Mouse (Mus musculus) effector memory CD4-positive, alpha-beta T cell, adult 7 months (primary cell): Measurements from ENCODE around the gene Rpl41. TPM values are rescaled to one million over a fixed set of nuclear protein-coding genes. Genes with fewer than 3 reads are reported as not detected.

Experiments used
- polyA plus RNA-seq: library from polyadenylated mRNA; unstranded; fragments of 100-300 nt; shearing (Covaris generic); gene quantifications from one replicate; pipeline ENCODE4 v1.2.1, GENCODE M21; 2017

The Rpl41 gene
- polyA plus RNA-seq, result 2,513 TPM

GRCm38 (mm10) chr10:128548947-128549681 is at the start of gene Rpl41:
TSS of gene Rpl41 (minus strand) at chr10:128549305.

GRCm38 (mm10) chr10:128589464-128590192 is 40.5 kb upstream of the Rpl41 start, which contains the start of gene Erbb3:
TSS of gene Erbb3 (minus strand) at chr10:128589652.

GRCm38 (mm10) chr10:128565788-128566531 is 16.9 kb upstream of the Rpl41 start, which contains the start of gene Pa2g4:
TSS of gene Pa2g4 (minus strand) at chr10:128565987.

GRCm38 (mm10) chr10:128547361-128548032 is 1.6 kb downstream of the Rpl41 start, which contains the start of gene Zc3h10:
TSS of gene Zc3h10 (minus strand) at chr10:128547774.

GRCm38 (mm10) chr10:128525671-128526308 is 23.3 kb downstream of the Rpl41 start, which contains the start of gene Esyt1:
TSS of gene Esyt1 (minus strand) at chr10:128525871.

GRCm38 (mm10) chr10:128498590-128498989 is 50.5 kb downstream of the Rpl41 start, which contains the start of gene Myl6b:
TSS of gene Myl6b (minus strand) at chr10:128498685.

Other genes starting within 250 kb of the Rpl41 start
- gene Pan2, start 246.0 kb downstream of the Rpl41 start, polyA plus RNA-seq, result 35.2 TPM
- gene Cnpy2, start 226.8 kb downstream of the Rpl41 start, polyA plus RNA-seq, result 24.1 TPM
- gene Cs, start 211.6 kb downstream of the Rpl41 start, polyA plus RNA-seq, result 107 TPM
- 32.0 TPM for gene Coq10a, start 180.3 kb downstream of the Rpl41 start, polyA plus RNA-seq
- 3.4 TPM for gene Ankrd52, start 172.2 kb downstream of the Rpl41 start, polyA plus RNA-seq
- gene Slc39a5, start 148.1 kb downstream of the Rpl41 start, polyA plus RNA-seq, result 0.74 TPM
- gene Nabp2, start 137.8 kb downstream of the Rpl41 start, polyA plus RNA-seq, result 55.5 TPM
- 21.2 TPM for gene Rnf41, start 137.6 kb downstream of the Rpl41 start, polyA plus RNA-seq
- 79.3 TPM for gene Smarcc2, start 90.1 kb downstream of the Rpl41 start, polyA plus RNA-seq
- gene Myl6, start 55.2 kb downstream of the Rpl41 start, polyA plus RNA-seq, result 1,223 TPM
- 2.7 TPM for gene Myl6b, start 50.6 kb downstream of the Rpl41 start, polyA plus RNA-seq
- gene Esyt1, start 23.4 kb downstream of the Rpl41 start, polyA plus RNA-seq, result 300 TPM
- gene Zc3h10, start 1.5 kb downstream of the Rpl41 start, polyA plus RNA-seq, result 38.5 TPM
- 19.5 TPM for gene Pa2g4, start 16.7 kb upstream of the Rpl41 start, polyA plus RNA-seq
- gene Erbb3, start 40.3 kb upstream of the Rpl41 start, polyA plus RNA-seq, result 1.8 TPM
- gene Rps26, start 77.4 kb upstream of the Rpl41 start, polyA plus RNA-seq, result 444 TPM
- 1.2 TPM for gene Ikzf4, start 96.7 kb upstream of the Rpl41 start, polyA plus RNA-seq
- gene Suox, start 124.8 kb upstream of the Rpl41 start, polyA plus RNA-seq, result 3.7 TPM
- gene Rab5b, start 147.0 kb upstream of the Rpl41 start, polyA plus RNA-seq, result 21.6 TPM
- gene Pmel, start 154.9 kb upstream of the Rpl41 start, polyA plus RNA-seq, result 2.7 TPM
- 15.5 TPM for gene Cdk2, start 155.7 kb upstream of the Rpl41 start, polyA plus RNA-seq
- 511 TPM for gene Dgka, start 195.6 kb upstream of the Rpl41 start, polyA plus RNA-seq
- gene Pym1, start 198.6 kb upstream of the Rpl41 start, polyA plus RNA-seq, result 22.9 TPM
- gene Mmp19, start 241.6 kb upstream of the Rpl41 start, polyA plus RNA-seq, result 0.15 TPM